Mouse (Mus musculus) megakaryocyte, adult 5-6 weeks (primary cell): ENCODE data around the gene Brs3. TPM values are rescaled to one million over a fixed set of nuclear protein-coding genes. Genes with fewer than 3 reads are reported as not detected.

Experiments used
- ATAC-seq: 2 replicates; pipeline ENCODE4 v1.8.0; 2016; ENCODE audit warnings: mild to moderate bottlenecking, inconsistent platforms; ENCODE audit not compliant: poor library complexity, severe bottlenecking
- total RNA-seq, 2 experiments: library from RNA; stranded (forward) in 1 of 2; stranded (reverse) in 1 of 2; fragments of 153-499, 151-499 nt in 1 of 2; fragments of 221-1000, 200-1000 nt in 1 of 2; gene quantifications; 2 replicates each; pipeline versions ENCODE4 v1.2.3 to v1.2.4; 2015 to 2017

Gene Brs3
- total RNA-seq (2015) (not detected in 2 replicates), total RNA-seq (2017) (not detected in 2 replicates)

DNA sequence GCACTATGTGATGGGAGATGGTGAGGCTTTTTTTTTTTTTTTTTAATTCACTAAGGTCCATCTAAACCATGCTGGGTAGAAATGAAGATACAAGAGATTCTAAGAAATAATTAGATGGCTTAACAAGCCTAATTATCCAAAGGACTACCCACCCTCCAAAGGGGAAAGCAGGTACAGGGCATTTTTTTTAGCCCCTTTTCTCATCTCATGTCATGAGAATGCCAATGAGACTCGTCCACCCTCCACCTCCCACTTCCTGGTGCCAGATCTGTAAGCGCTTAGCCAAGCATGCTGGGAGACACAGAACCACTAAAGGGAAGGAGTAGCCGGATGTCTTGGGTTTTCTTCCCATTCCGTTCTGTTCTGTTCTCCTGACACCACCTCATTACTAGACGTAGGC is at the start of gene Brs3:
Gene Brs3 (plus strand): TSS at position 301 of the 400 bp plus-strand sequence.
- ATAC-seq: no peak

DNA sequence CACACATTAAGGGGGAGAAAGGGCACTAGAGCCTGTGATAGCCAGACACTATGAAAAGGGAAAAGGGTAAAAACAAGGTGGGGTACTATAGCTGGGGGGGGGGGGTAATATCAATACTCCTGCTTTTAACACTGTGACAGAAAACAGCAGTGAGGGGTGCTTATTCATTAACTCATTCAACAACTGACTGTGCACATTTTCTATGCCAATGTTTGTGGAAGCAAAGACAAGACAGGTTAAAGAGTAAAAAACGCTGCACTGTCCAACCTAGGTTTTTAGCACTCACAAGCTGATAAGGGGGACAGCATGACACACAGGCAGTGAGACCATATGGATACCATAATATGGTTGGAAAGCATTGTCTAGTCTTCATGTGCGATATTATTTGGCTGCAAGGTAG is 30.0 kb upstream of the Brs3 start:
- ATAC-seq: no peak

DNA sequence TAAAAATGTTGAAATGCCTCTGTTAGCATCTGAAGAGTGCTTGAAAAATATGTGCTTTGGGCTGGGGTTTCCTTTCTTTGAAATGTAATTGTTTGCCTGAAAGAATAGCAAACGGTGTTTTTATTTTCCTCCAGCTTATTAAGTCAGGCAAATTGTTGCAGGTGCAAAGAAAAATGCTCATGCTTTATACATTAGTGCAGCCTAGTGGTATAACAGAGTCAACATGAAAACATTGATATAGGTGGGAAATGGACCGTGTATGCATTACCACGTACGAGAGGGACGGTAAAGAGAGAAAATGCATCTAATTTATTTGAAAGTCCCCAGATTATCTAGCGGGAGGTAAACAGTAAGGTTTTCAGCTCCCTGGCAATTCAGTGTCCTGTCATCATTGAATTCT is 995 bp downstream of the Brs3 start:
- no peak for ATAC-seq

DNA sequence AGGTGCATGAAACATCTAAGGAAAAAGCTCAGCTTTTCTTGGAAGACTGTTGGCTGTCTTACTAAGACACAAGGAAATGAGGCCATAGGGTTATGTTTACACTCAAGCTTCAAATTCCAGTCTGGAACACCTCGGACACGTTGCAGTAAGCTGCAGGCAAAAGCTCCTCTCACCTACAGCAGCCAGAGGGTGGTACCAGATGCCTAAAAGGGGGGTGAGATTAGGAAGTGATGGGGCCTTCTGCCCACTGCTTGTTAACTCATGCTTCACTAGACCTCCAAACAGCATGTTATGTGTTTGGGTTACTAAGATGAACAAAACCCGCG is 9.9 kb downstream of the Brs3 start:
- ATAC-seq: peak; percentile 23; the same call in 1 of the 2 replicates

GRCm38 (mm10) chrX:57053174-57053992 is 10.5 kb downstream of the Brs3 start, which contains the start of gene Htatsf1:
Gene Htatsf1 (plus strand): TSS chrX:57053583.
- ATAC-seq: peak; percentile 94

DNA sequence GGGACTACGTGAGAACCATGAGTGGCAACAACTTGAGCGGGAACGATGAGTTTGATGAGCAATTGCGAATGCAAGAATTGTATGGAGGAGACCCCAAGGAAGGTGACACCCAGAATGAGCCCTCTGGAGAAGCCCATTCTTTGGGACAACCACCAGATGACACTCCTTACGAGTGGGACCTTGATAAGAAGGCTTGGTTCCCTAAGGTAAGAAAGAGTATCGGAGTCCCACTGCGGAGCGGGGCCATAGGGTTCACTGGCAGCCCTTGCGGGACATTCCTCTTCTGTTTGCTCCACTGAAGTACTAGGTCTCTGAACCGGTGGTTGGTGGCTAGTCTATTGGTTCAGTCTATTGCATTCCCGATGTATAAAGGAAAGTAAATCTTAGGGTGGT is 11.1 kb downstream of the Brs3 start:
- no peak for ATAC-seq

GRCm38 (mm10) chrX:57081496-57081895 is 38.6 kb downstream of the Brs3 start:
- no peak for ATAC-seq

- no peak for ATAC-seq
These were observed 44.9 kb downstream of the Brs3 start, which contains the start of gene Vgll1 for GRCm38 (mm10) chrX:57087806-57088205. Gene Vgll1 (plus strand): TSS chrX:57088106.

Other genes with a start within 250 kb of the Brs3 start
- gene Map7d3, start 220.7 kb upstream of the Brs3 start, total RNA-seq (2015): 9.0 and 9.9 TPM in 2 replicates
- gene Map7d3, start 220.7 kb upstream of the Brs3 start, total RNA-seq (2017): 4.2 and 5.4 TPM in 2 replicates
- gene Adgrg4, start 172.9 kb upstream of the Brs3 start, total RNA-seq (2015): not detected in 2 replicates
- gene Adgrg4, start 172.9 kb upstream of the Brs3 start, total RNA-seq (2017): not detected in 2 replicates
- 32.0 and 35.4 TPM in 2 replicates for gene Htatsf1, start 10.5 kb downstream of the Brs3 start, total RNA-seq (2015)
- gene Htatsf1, start 10.5 kb downstream of the Brs3 start, total RNA-seq (2017): 47.7 and 49.1 TPM in 2 replicates
- not detected in 2 replicates for gene Vgll1, start 45.0 kb downstream of the Brs3 start, total RNA-seq (2015)
- gene Vgll1, start 45.0 kb downstream of the Brs3 start, total RNA-seq (2017): not detected in 2 replicates
- 0.29 TPM in 1 of 2 replicates, not detected in the other for gene Cd40lg, start 169.1 kb downstream of the Brs3 start, total RNA-seq (2015)
- gene Cd40lg, start 169.1 kb downstream of the Brs3 start, total RNA-seq (2017): not detected in 2 replicates